Mouse (Mus musculus) hindbrain, postnatal 0 days (tissue): Measurements from ENCODE around the gene Klk5. TPM values are rescaled to one million over a fixed set of nuclear protein-coding genes. Genes with fewer than 3 reads are reported as not detected.
A peak's percentile ranks its signal among the peaks of the same experiment; 100 is the strongest.

Source experiments
- ATAC-seq: fragments of 200-750 bp; cut with Nextera tagmentation; 2 replicates; pipeline ENCODE4 v1.8.0; 2017; ENCODE audit warnings: mild to moderate bottlenecking, moderate TSS enrichment, moderate library complexity
- DNase-seq: peaks from one replicate; pipeline ENCODE4 v3.0.0-alpha.2; 2015; ENCODE audit warnings: low spot score
- H3K27ac ChIP-seq: fragments of 300-500 bp; sonication (generic); 2 replicates; pipeline ENCODE4 v1.5.1; 2014; ENCODE audit warnings: mild to moderate bottlenecking
- H3K27me3 ChIP-seq: fragments of 300-500 bp; sonication (generic); 2 replicates; pipeline ENCODE4 v1.6.1; 2014; ENCODE audit warnings: low read length, mixed read lengths; ENCODE audit not compliant: insufficient read depth
- H3K36me3 ChIP-seq: fragments of 300-500 bp; sonication (generic); 2 replicates; pipeline ENCODE4 v1.6.1; 2014; ENCODE audit warnings: low read length, mixed read lengths; ENCODE audit not compliant: insufficient read depth
- H3K4me1 ChIP-seq: fragments of 300-500 bp; sonication (generic); 2 replicates; pipeline ENCODE4 v1.6.1; 2014; ENCODE audit warnings: antibody characterized with exemption, low read length, mixed read lengths; ENCODE audit not compliant: insufficient read depth
- H3K4me2 ChIP-seq: fragments of 300-500 bp; sonication (generic); 2 replicates; pipeline ENCODE4 v1.6.1; 2014; ENCODE audit warnings: low read depth, mild to moderate bottlenecking, low read length, moderate library complexity, mixed read lengths
- H3K4me3 ChIP-seq: fragments of 300-500 bp; sonication (generic); 2 replicates; pipeline ENCODE4 v1.5.1; 2014; ENCODE audit warnings: low read length
- H3K9ac ChIP-seq: fragments of 300-500 bp; sonication (generic); replicated peaks from 2 replicates; pipeline ENCODE4 v1.6.1; 2014; ENCODE audit warnings: mild to moderate bottlenecking, low read length, moderate library complexity, mixed read lengths
- H3K9me3 ChIP-seq: fragments of 300-500 bp; sonication (generic); 2 replicates; pipeline ENCODE4 v1.6.1; 2016; ENCODE audit warnings: low read length, mixed read lengths
- CTCF ChIP-seq: IDR thresholded peaks from 2 replicates; pipeline ENCODE4 v1.5.1; 2016; ENCODE audit warnings: antibody characterized with exemption, control low read depth, low read depth
- WGBS: fragments of 180-500 bp; shearing (Covaris S2); extraction: QIAGEN DNeasy Blood & Tissue Kit; methylation state at CpG from one replicate; pipeline ENCODE4 v1.1.7; 2014; 5-methylcytosine and 5-hydroxymethylcytosine counted together
- polyA plus RNA-seq: library from polyadenylated mRNA; unstranded; fragments of >200 nt; fragmentation: Nextera tagmentation; extraction: Ambion mirVana; gene quantifications from 2 replicates; pipeline ENCODE4 v1.2.1, GENCODE M21; 2015
- total RNA-seq: library from RNA; depleted of rRNA; stranded (reverse); fragments of >200 nt; gene quantifications from 2 replicates; pipeline ENCODE4 v1.2.3, GENCODE M21; 2014

Gene Klk5
- total and polyA plus RNA-seq, 2 experiments from 2014 or later = not detected

DNA sequence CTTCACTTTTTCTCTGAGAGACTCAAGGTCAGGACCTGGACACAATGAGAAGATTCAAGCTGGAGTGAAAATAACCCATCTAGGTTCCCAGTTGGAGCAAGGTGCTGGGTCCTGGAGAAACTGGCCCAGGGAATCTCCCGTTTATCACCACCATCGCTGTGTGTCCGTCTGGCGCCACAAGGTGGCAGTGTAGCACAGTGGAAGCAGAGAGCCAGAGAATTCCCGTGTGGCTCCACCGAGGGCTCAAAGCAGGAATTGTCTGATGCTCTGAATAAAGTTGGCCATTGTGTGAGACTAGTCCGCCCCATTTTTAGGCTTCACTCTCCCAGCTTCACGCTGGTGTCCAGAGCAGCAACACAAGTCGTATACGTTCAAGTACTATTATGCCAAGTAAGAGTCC is 31.5 kb downstream of the Klk5 start:
- no peaks in the 10 kb centered on the region for H3K36me3 ChIP-seq
- H3K9ac ChIP-seq = no peak overlapping the region
- H3K4me3 ChIP-seq = no peak overlapping the region
- ATAC-seq (peak; percentile 79), DNase-seq (peak; percentile 89)
- TF ChIP-seq CTCF = peak; percentile 92
- H3K4me1 ChIP-seq = no peaks in the 10 kb centered on the region
- no peak overlapping the region for H3K4me2 ChIP-seq
- WGBS = 6% methylated on average over 10 of the region's 10 CpGs
- H3K27ac ChIP-seq = no peak overlapping the region
- H3K9me3 ChIP-seq = no peaks in the 10 kb centered on the region
- H3K27me3 ChIP-seq = no peaks in the 10 kb centered on the region

DNA sequence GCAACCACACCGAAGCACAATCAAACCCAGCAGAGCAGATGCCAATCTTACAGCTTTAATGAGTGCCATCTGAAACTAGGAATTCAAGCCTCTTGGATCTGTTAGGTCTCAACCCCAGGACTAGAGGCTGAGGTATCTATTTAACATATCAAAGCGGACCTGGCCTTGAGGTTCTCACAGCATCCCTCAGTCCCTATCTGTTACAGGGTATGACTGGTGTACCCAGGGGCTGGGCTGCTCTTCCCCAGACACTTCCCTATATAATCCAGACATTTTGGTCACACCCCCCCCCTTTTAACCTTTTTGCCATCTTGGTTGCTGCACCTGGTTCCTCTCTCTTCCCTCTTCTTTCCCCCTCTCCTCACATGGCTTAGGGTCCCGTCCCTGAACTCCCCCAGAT is 31.9 kb downstream of the Klk5 start:
- no peaks in the 10 kb centered on the region for H3K36me3 ChIP-seq
- no peaks in the 10 kb centered on the region for H3K4me1 ChIP-seq
- DNase-seq = no peak
- no peak overlapping the region for H3K4me2 ChIP-seq
- peak; percentile 27; the same call in 1 of the 2 replicates for ATAC-seq
- H3K4me3 ChIP-seq = no peak overlapping the region
- no peak for TF ChIP-seq CTCF
- 81% methylated on average over 3 of the region's 3 CpGs for WGBS
- no peak overlapping the region for H3K27ac ChIP-seq
- no peaks in the 10 kb centered on the region for H3K27me3 ChIP-seq
- no peak overlapping the region for H3K9ac ChIP-seq
- no peaks in the 10 kb centered on the region for H3K9me3 ChIP-seq

DNA sequence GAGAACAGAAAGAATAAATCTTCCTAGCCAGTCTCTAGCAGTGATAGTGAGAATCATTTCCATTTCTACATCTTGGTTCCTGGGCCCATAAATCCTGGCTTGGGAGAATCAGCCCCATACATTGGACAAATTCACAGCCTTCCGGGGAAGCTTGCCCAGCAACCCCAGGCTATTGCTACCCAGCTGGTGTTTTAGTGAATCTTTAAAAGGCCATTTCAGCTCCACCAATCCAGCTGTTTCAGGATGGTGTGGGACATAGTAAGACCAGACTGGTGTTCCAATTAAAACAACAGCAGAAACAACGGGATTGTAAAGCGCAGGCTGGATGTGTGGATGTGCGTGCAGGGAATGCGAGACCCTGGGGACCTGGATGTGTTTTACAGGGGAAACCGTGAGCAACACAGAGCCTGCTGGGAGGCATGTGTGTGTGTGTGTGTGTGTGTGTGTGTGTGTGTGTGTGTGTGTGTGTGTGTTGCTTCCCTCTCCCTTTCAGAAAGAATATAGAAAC is 33.2 kb downstream of the Klk5 start:
- no peaks in the 10 kb centered on the region for H3K36me3 ChIP-seq
- no peak overlapping the region for H3K4me3 ChIP-seq
- peak; percentile 6 for DNase-seq
- H3K27me3 ChIP-seq = no peaks in the 10 kb centered on the region
- no peak overlapping the region for H3K27ac ChIP-seq
- 71% methylated on average over 6 of the region's 6 CpGs for WGBS
- ATAC-seq = no peak
- no peaks in the 10 kb centered on the region for H3K9me3 ChIP-seq
- no peak overlapping the region for H3K4me2 ChIP-seq
- TF ChIP-seq CTCF = no peak
- no peaks in the 10 kb centered on the region for H3K4me1 ChIP-seq
- H3K9ac ChIP-seq = no peak overlapping the region

GRCm38 (mm10) chr7:43876444-43876843 is 34.7 kb downstream of the Klk5 start:
- Histone ChIP-seq H3K9ac (no peak overlapping the region), H3K9me3 (no peaks in the 10 kb centered on the region), H3K27me3 (no peaks in the 10 kb centered on the region), H3K27ac (no peak overlapping the region), H3K4me1 (no peaks in the 10 kb centered on the region), H3K4me3 (no peak overlapping the region), H3K4me2 (no peak overlapping the region), H3K36me3 (no peaks in the 10 kb centered on the region)
- no peak for ATAC-seq
- no peak for TF ChIP-seq CTCF
- no peak for DNase-seq
- WGBS = 79% methylated on average over 4 of the region's 4 CpGs

DNA sequence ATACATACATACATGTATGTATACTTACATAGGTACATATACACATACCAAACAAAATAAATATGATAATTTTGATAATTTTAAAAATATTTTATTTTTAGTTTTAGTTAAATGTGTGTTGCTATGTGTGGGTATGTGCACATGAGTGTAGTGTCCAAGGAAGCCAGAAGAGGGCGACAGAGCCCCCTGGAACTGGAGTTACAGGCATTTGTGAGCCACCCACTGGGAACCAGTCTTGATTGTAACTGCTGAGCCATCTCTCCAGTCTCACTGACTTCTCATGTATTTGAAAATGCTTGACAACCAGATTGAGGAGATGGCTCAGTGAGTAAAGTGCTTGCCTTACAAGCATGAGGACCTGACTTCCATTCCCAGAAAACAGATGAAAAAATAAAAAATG is 36.5 kb downstream of the Klk5 start:
- ATAC-seq = no peak
- WGBS = 39% methylated on average over 1 of the region's 1 CpGs

GRCm38 (mm10) chr7:43880912-43881311 is 39.1 kb downstream of the Klk5 start, which contains the start of gene Klk4:
Gene Klk4, plus strand, starts transcription at chr7:43881160.
- no peaks in the 10 kb centered on the region for H3K36me3 ChIP-seq
- H3K27me3 ChIP-seq = no peaks in the 10 kb centered on the region
- TF ChIP-seq CTCF = no peak
- ATAC-seq (no peak), DNase-seq (no peak)
- no peaks in the 10 kb centered on the region for H3K4me1 ChIP-seq
- H3K27ac ChIP-seq = no peak within 1 kb of the TSS
- no peak within 1 kb of the TSS for H3K9ac ChIP-seq
- no peak within 1 kb of the TSS for H3K4me2 ChIP-seq
- H3K4me3 ChIP-seq = no peak within 1 kb of the TSS
- WGBS = 12% methylated on average over 3 of the region's 3 CpGs
- H3K9me3 ChIP-seq = no peaks in the 10 kb centered on the region

More for the DNA sequence above, 36.5 kb downstream of the Klk5 start:
- Histone ChIP-seq H3K9me3 (no peaks in the 10 kb centered on the region), H3K4me1 (no peaks in the 10 kb centered on the region), H3K4me3 (no peak overlapping the region), H3K9ac (no peak overlapping the region), H3K27me3 (no peaks in the 10 kb centered on the region), H3K4me2 (no peak overlapping the region), H3K36me3 (no peaks in the 10 kb centered on the region), H3K27ac (no peak overlapping the region)
- DNase-seq = no peak
- no peak for TF ChIP-seq CTCF

- no peaks in the 10 kb centered on the region for H3K27me3 ChIP-seq
Observed at GRCm38 (mm10) chr7:43882346-43882745, 40.6 kb downstream of the Klk5 start.

More at GRCm38 (mm10) chr7:43882346-43882745, 40.6 kb downstream of the Klk5 start:
- TF ChIP-seq CTCF = no peak
- H3K27ac ChIP-seq = no peak overlapping the region
- no peak overlapping the region for H3K4me3 ChIP-seq
- H3K9ac ChIP-seq = no peak overlapping the region
- H3K36me3 ChIP-seq = no peaks in the 10 kb centered on the region
- ATAC-seq (no peak), DNase-seq (no peak)
- H3K4me2 ChIP-seq = no peak overlapping the region
- no peaks in the 10 kb centered on the region for H3K9me3 ChIP-seq
- H3K4me1 ChIP-seq = no peaks in the 10 kb centered on the region
- WGBS = 18% methylated on average over 4 of the region's 4 CpGs
